Mouse (Mus musculus) hindbrain, embryonic 13.5 days (tissue): ENCODE results near the gene Qser1. TPM values are rescaled to one million over a fixed set of nuclear protein-coding genes. Genes with fewer than 3 reads are reported as not detected.

ENCODE experiments used
- ATAC-seq: fragments of 200-750 bp; cut with Nextera tagmentation; 2 replicates; pipeline ENCODE4 v1.8.0; 2017; ENCODE audit warnings: moderate TSS enrichment; ENCODE audit not compliant: low FRiP score
- H3K27ac ChIP-seq: fragments of 300-500 bp; sonication (generic); 2 replicates; pipeline ENCODE4 v1.5.1; 2015; ENCODE audit warnings: inconsistent platforms, mild to moderate bottlenecking, moderate library complexity
- H3K27me3 ChIP-seq: fragments of 300-500 bp; sonication (generic); 2 replicates; pipeline ENCODE4 v1.6.1; 2015; ENCODE audit warnings: mild to moderate bottlenecking, inconsistent platforms
- H3K36me3 ChIP-seq: fragments of 300-500 bp; sonication (generic); 2 replicates; pipeline ENCODE4 v1.6.1; 2015; ENCODE audit warnings: mild to moderate bottlenecking, inconsistent platforms
- H3K4me1 ChIP-seq: fragments of 300-500 bp; sonication (generic); replicated peaks from 2 replicates; pipeline ENCODE4 v1.6.1; 2015; ENCODE audit warnings: inconsistent platforms
- H3K4me2 ChIP-seq: fragments of 300-500 bp; sonication (generic); 2 replicates; pipeline ENCODE4 v1.6.1; 2015; ENCODE audit warnings: inconsistent platforms, mild to moderate bottlenecking, moderate library complexity
- H3K4me3 ChIP-seq: fragments of 300-500 bp; sonication (generic); 2 replicates; pipeline ENCODE4 v1.5.1; 2015; ENCODE audit warnings: mild to moderate bottlenecking, inconsistent platforms
- H3K9ac ChIP-seq: fragments of 300-500 bp; sonication (generic); 2 replicates; pipeline ENCODE4 v1.6.1; 2015; ENCODE audit warnings: mild to moderate bottlenecking, inconsistent platforms
- H3K9me3 ChIP-seq: fragments of 300-500 bp; sonication (generic); 2 replicates; pipeline ENCODE4 v1.6.1; 2016; ENCODE audit warnings: inconsistent platforms
- WGBS: fragments of 180-500 bp; shearing (Covaris S2); methylation state at CpG from one replicate; pipeline ENCODE4 v1.1.7; 2015; 5-methylcytosine and 5-hydroxymethylcytosine counted together
- polyA plus RNA-seq: library from polyadenylated mRNA; unstranded; fragments of >200 nt; fragmentation: Nextera tagmentation; extraction: Ambion mirVana; gene quantifications from 2 replicates; pipeline ENCODE4 v1.2.1, GENCODE M21; 2015

Qser1 gene
- polyA plus RNA-seq, 1 experiment from 2014 or later, result 7.6 TPM

DNA sequence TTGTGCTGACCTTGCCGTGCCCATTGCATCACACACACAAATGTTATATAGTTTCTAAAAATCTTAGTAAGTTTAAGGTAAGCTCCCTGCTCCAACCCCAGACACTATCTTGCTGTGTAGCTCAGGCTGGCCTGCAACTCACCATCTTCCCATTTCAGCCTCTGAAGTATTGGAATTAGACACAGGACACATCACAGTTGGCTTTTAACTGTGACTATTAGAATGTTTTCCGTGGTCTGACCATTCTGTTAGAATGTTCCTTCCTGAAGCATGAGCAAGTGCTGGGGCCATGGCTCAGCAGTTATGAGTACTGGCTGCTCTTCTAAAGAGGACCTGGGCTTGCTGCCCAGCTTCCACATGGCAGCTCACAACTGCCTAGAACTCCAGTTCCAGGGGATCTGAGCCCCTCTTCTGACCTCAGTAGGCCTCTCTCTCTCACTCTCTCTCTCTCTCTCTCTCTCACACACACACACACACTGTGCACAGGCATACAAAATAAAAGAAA is 99.3 kb downstream of the Qser1 start:
- Histone ChIP-seq H3K4me3 (no peak overlapping the region), H3K9ac (no peak overlapping the region), H3K9me3 (no peaks in the 10 kb centered on the region), H3K27me3 (0 out of 2 replicates have a peak, but pooled peaks cover 3% of the 10 kb centered on the region), H3K36me3 (no peaks in the 10 kb centered on the region), H3K27ac (no peak overlapping the region), H3K4me2 (no peak overlapping the region), H3K4me1 (0 out of 2 replicates have a peak, but pooled peaks cover 6% of the 10 kb centered on the region)
- no peak for ATAC-seq
- 96% methylated on average over 2 of the region's 2 CpGs for WGBS

DNA sequence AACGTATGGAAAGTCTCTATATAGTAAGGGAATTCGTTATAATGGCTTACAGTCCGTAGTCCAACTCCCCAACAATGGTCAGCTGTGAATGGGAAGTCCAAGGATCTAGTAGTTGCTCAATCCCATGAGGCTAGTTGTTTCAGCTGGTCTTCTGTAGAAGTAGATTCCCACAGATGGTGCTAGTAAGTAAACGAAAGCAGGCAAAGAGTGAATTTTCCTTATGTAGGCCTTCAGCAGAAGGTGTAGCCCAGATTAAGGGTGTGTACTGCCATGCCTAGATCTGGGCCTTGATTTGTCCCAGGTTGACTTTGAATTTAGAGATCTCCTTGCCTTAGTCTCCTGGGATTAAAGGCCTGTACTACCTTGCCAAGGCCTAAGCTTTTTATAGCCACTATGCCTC is 100.3 kb downstream of the Qser1 start, which contains the start of gene Pin1rt1:
TSS of gene Pin1rt1 (minus strand) at position 101 of the 400 bp plus-strand sequence.
- Histone ChIP-seq H3K27ac (no peak within 1 kb of the TSS), H3K4me1 (0 out of 2 replicates have a peak, but pooled peaks cover 6% of the 10 kb centered on the region), H3K4me2 (no peak within 1 kb of the TSS), H3K36me3 (no peaks in the 10 kb centered on the region), H3K9ac (no peak within 1 kb of the TSS), H3K9me3 (no peaks in the 10 kb centered on the region), H3K4me3 (no peak within 1 kb of the TSS), H3K27me3 (0 out of 2 replicates have a peak, but pooled peaks cover 3% of the 10 kb centered on the region)
- no peak for ATAC-seq
- WGBS, result 86% methylated on average over 4 of the region's 4 CpGs

DNA sequence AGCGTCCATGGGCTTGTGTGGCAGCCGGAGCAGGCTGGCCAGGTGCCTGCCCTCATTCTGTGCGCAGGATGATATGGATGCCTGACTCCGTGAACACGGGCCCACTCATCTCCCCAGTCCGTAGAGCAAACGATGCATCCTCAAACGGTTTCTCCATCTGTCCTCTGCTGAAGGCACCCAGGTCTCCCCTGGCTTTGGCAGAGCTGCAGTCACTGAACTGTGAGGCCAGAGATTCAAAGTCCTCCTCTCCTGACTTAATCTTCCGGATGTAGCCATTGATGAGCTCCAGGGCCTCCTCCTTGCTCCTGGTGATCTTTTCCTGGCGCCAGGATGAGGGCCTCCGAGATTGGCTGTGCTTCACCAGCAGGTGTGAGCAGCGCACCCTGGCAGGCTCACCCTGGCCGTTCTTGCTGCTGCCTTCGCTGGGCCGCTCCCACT is 102.3 kb downstream of the Qser1 start:
- H3K9ac ChIP-seq, result no peak overlapping the region
- H3K36me3 ChIP-seq, result no peaks in the 10 kb centered on the region
- 0 out of 2 replicates have a peak, but pooled peaks cover 3% of the 10 kb centered on the region for H3K27me3 ChIP-seq
- H3K27ac ChIP-seq, result no peak overlapping the region
- ATAC-seq, result no peak
- no peak overlapping the region for H3K4me3 ChIP-seq
- no peak overlapping the region for H3K4me2 ChIP-seq
- no peaks in the 10 kb centered on the region for H3K9me3 ChIP-seq
- H3K4me1 ChIP-seq, result peaks cover 23% of the 10 kb centered on the region
- 42% methylated on average over 15 of the region's 15 CpGs for WGBS

DNA sequence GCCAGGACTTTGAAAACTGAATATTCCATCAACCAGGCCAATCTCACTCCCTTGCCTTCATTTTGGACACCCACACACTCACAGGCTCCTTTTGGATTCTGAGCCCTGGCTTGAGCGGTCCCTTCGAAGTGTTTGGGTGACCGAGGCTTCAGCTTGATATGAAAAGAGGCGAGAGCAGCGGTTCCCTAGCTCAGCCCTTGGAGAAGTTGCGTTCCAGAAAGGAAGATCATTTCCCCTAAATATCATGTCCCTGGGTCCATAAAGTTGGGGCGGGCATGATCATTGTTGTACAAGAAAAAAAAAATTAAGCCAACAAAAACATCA is 104.1 kb downstream of the Qser1 start:
- ATAC-seq, result no peak

DNA sequence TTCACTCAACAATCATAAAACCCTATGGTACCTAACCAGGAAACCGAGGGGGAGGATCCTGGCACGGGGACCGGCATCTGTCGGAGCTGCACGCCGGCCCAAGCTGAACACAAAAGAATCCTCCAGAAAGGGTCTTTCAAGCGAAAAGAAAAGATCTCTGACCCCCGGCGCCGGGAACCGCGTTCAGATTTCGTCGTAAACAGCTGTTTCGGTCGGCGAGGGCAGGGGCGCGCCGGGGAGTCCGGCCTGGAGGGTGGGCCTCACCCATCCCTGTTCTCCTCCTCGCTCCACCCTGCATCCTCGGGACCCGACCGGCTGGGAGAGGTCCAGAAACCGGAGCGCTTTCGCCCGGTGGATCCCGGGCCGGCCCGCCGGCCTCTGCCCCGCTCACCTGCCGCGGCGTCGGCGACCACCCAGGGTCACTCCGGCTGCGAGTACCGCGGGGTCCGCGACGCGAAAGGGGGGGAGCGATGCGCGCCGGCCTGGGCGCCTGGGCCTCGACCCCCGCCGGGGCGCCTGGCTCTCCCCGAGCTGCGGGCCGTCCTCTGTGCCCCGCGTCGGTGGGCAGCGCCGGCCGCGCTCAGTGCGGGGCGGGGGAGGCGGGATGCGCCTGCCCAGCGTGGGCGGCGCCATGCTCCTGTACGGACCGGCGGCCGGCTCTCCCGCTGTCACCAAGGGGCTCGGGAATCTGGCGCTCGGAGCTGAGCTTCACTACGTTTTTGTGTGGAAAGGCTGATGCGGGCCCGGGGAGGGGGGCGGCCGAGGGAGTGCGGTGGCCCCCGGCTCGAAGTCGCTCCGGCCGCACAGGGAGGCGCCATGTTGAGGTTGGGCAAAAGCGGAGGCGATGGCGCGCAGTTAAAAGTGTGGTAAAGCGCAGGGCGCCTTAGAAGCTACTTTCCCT is 104.7 kb downstream of the Qser1 start, which contains the start of gene Tcp11l1:
TSS of gene Tcp11l1 (minus strand) at position 585 of the 901 bp plus-strand sequence.
- no peaks in the 10 kb centered on the region for H3K9me3 ChIP-seq
- peak within 1 kb of the TSS; percentile 69 for H3K4me2 ChIP-seq
- 0 out of 2 replicates have a peak, but pooled peaks cover 3% of the 10 kb centered on the region for H3K27me3 ChIP-seq
- peak within 1 kb of the TSS; percentile 87 for H3K9ac ChIP-seq
- under 1% methylated on average over 84 of the region's 99 CpGs for WGBS
- peak within 1 kb of the TSS; percentile 93 for H3K27ac ChIP-seq
- peak; percentile 96 for ATAC-seq
- H3K4me1 ChIP-seq, result peaks cover 23% of the 10 kb centered on the region
- no peaks in the 10 kb centered on the region; the same call in 1 of the 2 replicates for H3K36me3 ChIP-seq
- H3K4me3 ChIP-seq, result peak within 1 kb of the TSS; percentile 71

More for the DNA sequence above, 104.1 kb downstream of the Qser1 start:
- H3K4me2 ChIP-seq, result peak overlapping the region; percentile 69
- H3K9ac ChIP-seq, result peak overlapping the region; percentile 87
- H3K27ac ChIP-seq, result peak overlapping the region; percentile 93
- no peaks in the 10 kb centered on the region; the same call in 1 of the 2 replicates for H3K36me3 ChIP-seq
- no peaks in the 10 kb centered on the region for H3K9me3 ChIP-seq
- 2% methylated on average over 7 of the region's 7 CpGs for WGBS
- H3K27me3 ChIP-seq, result 0 out of 2 replicates have a peak, but pooled peaks cover 3% of the 10 kb centered on the region
- peak overlapping the region; percentile 71 for H3K4me3 ChIP-seq
- peaks cover 23% of the 10 kb centered on the region for H3K4me1 ChIP-seq

DNA sequence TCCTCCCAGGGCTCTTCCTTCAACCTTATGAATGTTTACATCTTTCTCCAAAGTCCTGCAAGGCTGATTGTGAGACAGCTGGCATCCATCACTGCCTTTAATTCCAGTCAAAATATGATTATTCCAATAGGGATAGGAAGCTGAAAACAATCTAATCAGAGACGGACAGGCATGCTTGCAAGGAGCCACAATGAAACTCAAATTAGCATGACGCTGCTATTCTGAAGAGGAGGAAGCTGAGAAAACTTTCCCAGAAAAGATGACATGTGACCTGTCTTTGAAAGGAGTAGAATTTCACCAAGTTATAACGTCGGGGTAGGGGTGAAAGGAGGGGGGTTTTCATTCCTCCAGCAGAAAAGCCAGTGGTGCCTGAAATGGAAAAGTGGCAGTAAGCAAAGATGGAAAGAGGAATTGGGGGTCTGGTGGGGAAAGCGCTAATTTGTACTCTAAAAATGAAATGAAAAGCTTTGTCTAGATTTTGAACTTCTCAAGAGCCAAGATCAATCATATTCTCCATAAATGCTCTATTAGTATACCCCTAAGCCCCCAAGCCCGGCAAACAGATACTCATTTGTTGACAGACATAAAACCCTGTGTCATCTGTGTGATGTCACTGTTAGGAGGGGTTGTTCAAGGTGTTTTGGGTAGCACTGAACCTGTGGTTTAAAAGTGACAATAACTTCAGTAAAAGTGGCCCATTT is 105.7 kb downstream of the Qser1 start:
- 0 out of 2 replicates have a peak, but pooled peaks cover 3% of the 10 kb centered on the region for H3K27me3 ChIP-seq
- 0 out of 2 replicates have a peak, but pooled peaks have one; percentile 0 for ATAC-seq
- peak overlapping the region; percentile 69 for H3K4me2 ChIP-seq
- peak overlapping the region; percentile 87 for H3K9ac ChIP-seq
- peaks cover 4% of the 10 kb centered on the region for H3K36me3 ChIP-seq
- no peaks in the 10 kb centered on the region for H3K9me3 ChIP-seq
- H3K4me3 ChIP-seq, result peak overlapping the region; percentile 71
- H3K4me1 ChIP-seq, result peaks cover 23% of the 10 kb centered on the region
- 12% methylated on average over 6 of the region's 6 CpGs for WGBS
- H3K27ac ChIP-seq, result peak overlapping the region; percentile 93; the same call in 1 of the 2 replicates

DNA sequence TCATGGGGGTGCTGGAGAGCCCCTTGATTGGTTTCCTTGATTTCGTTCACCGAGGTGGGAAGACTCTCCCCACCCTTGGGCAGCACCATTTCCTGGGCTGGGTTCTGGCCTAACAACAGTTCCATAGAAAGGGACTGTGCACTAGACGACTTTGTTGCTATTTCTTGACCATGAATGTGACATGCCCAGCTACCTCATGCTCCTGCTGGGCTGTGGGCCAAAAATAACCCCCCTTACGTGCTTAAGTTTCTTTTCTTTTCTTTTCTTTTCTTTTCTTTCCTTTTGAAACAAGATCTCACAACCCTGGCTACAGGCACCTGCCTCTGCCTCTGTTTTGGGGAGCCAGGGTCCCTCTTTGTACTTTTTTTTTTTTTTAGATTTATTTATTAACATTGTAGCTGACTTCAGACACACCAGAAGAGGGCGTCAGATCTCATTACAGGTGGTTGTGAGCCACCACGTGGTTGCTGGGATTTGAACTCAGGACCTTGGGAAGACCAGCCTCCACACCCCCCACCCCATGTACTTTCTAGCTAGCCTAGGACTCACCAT is 106.7 kb downstream of the Qser1 start:
- ATAC-seq, result no peak
- Histone ChIP-seq H3K36me3 (peaks cover 12% of the 10 kb centered on the region), H3K4me2 (0 out of 2 replicates have a peak overlapping the region, but pooled peaks have one; percentile 69), H3K4me3 (no peak overlapping the region), H3K4me1 (peaks cover 23% of the 10 kb centered on the region), H3K9me3 (no peaks in the 10 kb centered on the region), H3K27ac (no peak overlapping the region), H3K27me3 (0 out of 2 replicates have a peak, but pooled peaks cover 3% of the 10 kb centered on the region), H3K9ac (no peak overlapping the region)
- 70% methylated on average over 6 of the region's 6 CpGs for WGBS

Other genes with a start within 250 kb of the Qser1 start
- 106 and 111 TPM in 2 replicates for gene Cstf3, start 226.2 kb downstream of the Qser1 start, polyA plus RNA-seq
- gene Tcp11l1, start 104.6 kb downstream of the Qser1 start, polyA plus RNA-seq, result 70.5 and 75.1 TPM in 2 replicates
- gene Pin1rt1, start 100.4 kb downstream of the Qser1 start, polyA plus RNA-seq, result not detected in 2 replicates
- 0.91 and 1.5 TPM in 2 replicates for gene Depdc7, start 73.9 kb downstream of the Qser1 start, polyA plus RNA-seq
- gene Prrg4, start 33.1 kb upstream of the Qser1 start, polyA plus RNA-seq, result 0.32 and 0.36 TPM in 2 replicates
- 7.1 and 7.7 TPM in 2 replicates for gene Ccdc73, start 51.0 kb upstream of the Qser1 start, polyA plus RNA-seq
- 197 and 200 TPM in 2 replicates for gene Eif3m, start 200.3 kb upstream of the Qser1 start, polyA plus RNA-seq